Mouse (Mus musculus) testis, postnatal 14 days (tissue): ENCODE measurements around the gene Opcml.

Experiments used
- DNase-seq: peaks from one replicate; pipeline ENCODE4 v3.0.0; 2021; ENCODE audit warnings: low spot score

Gene Opcml

GRCm38 (mm10) chr9:27790725-27791638, at the start of gene Opcml:
Opcml (plus strand) TSS chr9:27790775.
- DNase-seq = no peak

GRCm38 (mm10) chr9:27758709-27759108, 31.9 kb upstream of the Opcml start:
- no peak for DNase-seq

GRCm38 (mm10) chr9:27761196-27761595, 29.4 kb upstream of the Opcml start:
- no peak for DNase-seq

GRCm38 (mm10) chr9:27766446-27766845, 24.1 kb upstream of the Opcml start:
- no peak for DNase-seq

- DNase-seq = no peak
Measured at GRCm38 (mm10) chr9:27767196-27767900, 23.2 kb upstream of the Opcml start.

- DNase-seq = no peak
Measured at GRCm38 (mm10) chr9:27768788-27769187, 21.8 kb upstream of the Opcml start.

GRCm38 (mm10) chr9:27781291-27781993, 9.1 kb upstream of the Opcml start:
- no peak for DNase-seq

- DNase-seq = no peak
Measured at GRCm38 (mm10) chr9:27781994-27782337, 8.6 kb upstream of the Opcml start.

GRCm38 (mm10) chr9:27791639-27791966, 1.0 kb downstream of the Opcml start:
- no peak for DNase-seq

GRCm38 (mm10) chr9:27792226-27792625, 1.7 kb downstream of the Opcml start:
- no peak for DNase-seq

GRCm38 (mm10) chr9:27792994-27793393, 2.4 kb downstream of the Opcml start:
- DNase-seq = no peak

- DNase-seq = no peak
Measured at GRCm38 (mm10) chr9:27796535-27796934, 6.0 kb downstream of the Opcml start.

- DNase-seq = no peak
Measured at GRCm38 (mm10) chr9:27800992-27801391, 10.4 kb downstream of the Opcml start.

GRCm38 (mm10) chr9:27801807-27802206, 11.2 kb downstream of the Opcml start:
- no peak for DNase-seq

- DNase-seq = no peak
Measured at GRCm38 (mm10) chr9:27802379-27802778, 11.8 kb downstream of the Opcml start.

GRCm38 (mm10) chr9:27804461-27804860, 13.9 kb downstream of the Opcml start:
- DNase-seq = no peak

- no peak for DNase-seq
Measured at GRCm38 (mm10) chr9:27809741-27810140, 19.2 kb downstream of the Opcml start.

- DNase-seq = no peak
Measured at GRCm38 (mm10) chr9:27813207-27813790, 22.7 kb downstream of the Opcml start.

- DNase-seq = no peak
Measured at GRCm38 (mm10) chr9:27814161-27814560, 23.6 kb downstream of the Opcml start.

GRCm38 (mm10) chr9:27821197-27821596, 30.6 kb downstream of the Opcml start:
- no peak for DNase-seq

GRCm38 (mm10) chr9:27822681-27823080, 32.1 kb downstream of the Opcml start:
- DNase-seq = no peak

GRCm38 (mm10) chr9:27824424-27824823, 33.8 kb downstream of the Opcml start:
- DNase-seq = no peak
